Mouse (Mus musculus) ovary, adult 10 weeks (tissue): ENCODE data around the gene Scg5. TPM values are rescaled to one million over a fixed set of nuclear protein-coding genes. Genes with fewer than 3 reads are reported as not detected.

Source experiments
- polyA plus RNA-seq: library from polyadenylated mRNA; stranded (reverse); fragments of 350-450 nt; fragmentation: Illumina TruSeq; extraction: RNeasy Lipid Tissue Mini Kit (QIAGEN cat#74804); gene quantifications from one replicate; pipeline ENCODE4 v1.2.3, GENCODE M21; 2014

Scg5 gene
- 16.4 TPM for polyA plus RNA-seq

DNA sequence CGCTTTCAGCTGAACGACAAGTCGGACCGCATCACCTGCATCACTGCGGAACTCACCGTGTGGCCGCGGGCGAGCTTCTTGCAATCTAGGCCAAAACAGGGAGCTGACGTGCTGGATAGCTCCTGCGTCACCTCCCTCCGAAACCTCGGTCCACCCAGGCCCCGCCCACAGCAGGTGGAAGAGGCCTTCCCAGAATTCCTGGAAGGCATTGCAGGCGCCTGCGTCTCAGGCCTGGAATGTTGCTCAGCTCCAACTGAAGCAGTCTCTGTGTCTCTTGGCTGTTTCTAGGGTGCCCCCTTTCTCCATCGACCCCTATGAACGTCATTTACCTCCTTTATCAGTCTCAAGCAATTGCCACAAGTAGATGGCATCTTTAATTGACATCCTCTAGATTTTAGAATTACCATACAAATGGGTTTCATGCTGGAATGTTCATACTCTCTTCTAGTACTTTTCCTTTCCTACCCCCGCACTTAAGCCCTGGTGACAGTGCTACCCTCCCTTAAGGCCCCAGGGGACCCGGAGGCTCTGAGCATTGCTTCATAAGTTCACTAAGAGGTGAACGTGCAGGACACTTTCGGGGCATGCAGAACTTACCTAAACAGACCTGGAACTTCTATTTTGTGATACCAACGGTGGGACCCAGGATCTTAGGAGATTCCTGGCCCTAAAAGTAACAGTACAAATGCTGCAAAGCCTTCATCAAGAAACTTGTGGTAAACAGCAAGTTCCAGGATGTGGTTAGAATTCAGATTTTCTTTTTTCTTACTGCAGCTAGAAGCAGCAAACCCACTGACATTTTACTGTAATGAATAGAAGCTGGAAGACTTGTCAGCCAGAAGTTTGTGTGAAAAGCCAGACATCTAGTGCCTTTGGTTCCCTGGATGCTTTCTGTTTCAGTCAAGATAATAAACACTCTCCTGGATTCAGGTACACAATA is at the start of gene Scg5:
TSS of gene Scg5 (minus strand) at position 179 of the 940 bp plus-strand sequence.

DNA sequence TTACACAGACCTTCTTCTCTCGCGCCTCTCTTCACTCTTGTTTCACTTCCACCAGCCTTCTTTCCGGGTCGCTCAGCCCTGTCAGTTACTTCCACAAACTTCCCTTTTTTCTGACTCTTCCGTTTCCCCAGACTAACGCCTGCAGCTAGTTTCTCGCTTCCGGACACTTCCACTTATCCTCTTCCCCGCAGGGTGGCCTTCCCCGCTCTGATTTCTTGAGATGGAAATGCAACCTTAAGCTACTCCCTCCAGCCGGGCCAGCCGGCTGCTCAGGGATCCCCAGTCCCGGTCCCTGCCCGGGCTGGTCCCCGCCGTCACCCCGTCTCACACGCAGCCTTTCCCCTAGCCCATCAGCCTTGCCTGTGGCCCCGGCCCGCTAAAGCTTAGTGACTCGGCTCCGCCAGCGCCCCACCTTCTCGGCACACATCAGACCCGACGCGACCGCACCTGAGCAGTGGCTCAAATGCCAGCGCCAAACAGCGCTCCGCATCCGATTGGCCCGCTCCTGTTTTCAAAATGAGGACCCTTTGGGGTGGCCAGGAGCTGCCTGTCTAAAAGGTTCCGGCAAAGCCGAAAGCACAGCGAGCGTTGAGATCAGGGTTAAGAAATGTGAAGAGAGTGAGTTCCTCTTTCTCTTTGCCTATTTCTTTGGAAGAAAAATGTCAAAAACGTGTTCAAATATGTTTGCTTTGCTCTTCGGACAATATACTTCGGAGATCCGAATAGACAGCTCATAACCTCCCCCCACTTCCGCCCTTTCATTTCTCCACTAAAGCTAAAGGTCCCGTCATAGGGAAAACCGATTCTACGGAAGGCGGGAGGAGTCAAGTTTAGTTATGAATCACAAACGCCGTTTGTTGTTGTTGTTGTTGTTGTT is 19.6 kb upstream of the Scg5 start, which contains the start of gene Arhgap11a:
TSS of gene Arhgap11a (minus strand) at position 417 of the 877 bp plus-strand sequence.

DNA sequence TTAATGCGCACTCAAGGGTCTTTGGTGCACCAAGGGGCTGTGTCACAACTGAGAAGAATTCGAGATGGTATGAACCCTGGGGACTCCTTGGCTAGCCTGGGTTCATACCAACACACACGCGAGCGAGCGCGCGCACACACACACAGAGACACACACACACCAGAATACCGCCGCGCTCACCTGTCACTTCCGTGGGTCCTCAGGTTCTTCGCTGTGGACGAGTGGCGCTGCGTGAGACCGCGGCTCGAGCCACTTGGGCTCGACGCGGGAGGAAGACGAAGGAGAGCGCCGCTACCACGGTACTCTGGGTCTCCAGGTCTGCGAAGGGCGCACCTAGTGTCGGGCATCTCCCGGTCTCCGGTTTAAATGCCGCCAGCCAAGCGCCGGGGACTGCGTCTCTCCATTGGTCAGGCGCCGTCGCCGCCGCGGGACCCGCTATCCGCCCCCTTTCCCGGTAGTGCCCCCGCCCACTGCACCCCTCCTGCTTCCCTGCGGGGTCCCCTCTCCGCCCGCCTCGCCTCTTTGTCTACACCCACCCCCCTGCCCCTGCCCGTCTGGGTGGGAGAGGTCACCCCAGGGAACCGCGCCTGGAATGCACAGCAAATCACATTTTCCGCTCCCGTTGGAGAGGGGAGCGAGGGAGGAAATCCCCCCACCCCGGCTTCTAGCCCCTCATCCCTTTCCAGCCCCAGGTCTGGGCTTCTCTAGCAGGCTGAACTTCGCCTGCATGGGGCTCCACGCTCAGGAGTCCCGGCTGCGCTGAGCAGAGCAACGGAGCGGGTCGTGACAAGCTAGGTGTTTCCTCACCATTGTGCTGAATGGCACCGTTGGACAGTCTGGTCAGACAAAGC is 70.4 kb downstream of the Scg5 start, which contains the start of gene Grem1:
TSS of gene Grem1 (minus strand) at position 336 of the 851 bp plus-strand sequence.

Other genes starting within 250 kb of the Scg5 start
- gene Grem1, start 70.5 kb downstream of the Scg5 start, polyA plus RNA-seq = 83.2 TPM
- gene Arhgap11a, start 19.5 kb upstream of the Scg5 start, polyA plus RNA-seq = 41.2 TPM
- not detected for gene Gjd2, start 184.5 kb upstream of the Scg5 start, polyA plus RNA-seq
- gene Actc1, start 224.4 kb upstream of the Scg5 start, polyA plus RNA-seq = 0.31 TPM